Mouse (Mus musculus): ENCODE data around the gene Il1rapl1. TPM values are rescaled to one million over a fixed set of nuclear protein-coding genes. Genes with fewer than 3 reads are reported as not detected.

Il1rapl1 gene
- polyA plus RNA-seq, 1 experiment from 2014 or later, result 0.51 TPM

GRCm38 (mm10) chrX:88070368-88070767, 45.1 kb downstream of the Il1rapl1 start:
- Histone ChIP-seq H3K9me3 (no peaks in the 10 kb centered on the region), H3K4me2 (no peak overlapping the region), H3K4me1 (no peaks in the 10 kb centered on the region), H3K27me3 (no peaks in the 10 kb centered on the region), H3K4me3 (no peak overlapping the region), H3K36me3 (no peaks in the 10 kb centered on the region), H3K27ac (no peak overlapping the region), H3K9ac (no peak overlapping the region)
- WGBS, result 65% methylated on average over 3 of the region's 3 CpGs
- ATAC-seq (ENCODE audit: insufficient number of reproducible peaks, low FRiP score, low TSS enrichment, low read depth), result no peak

- Histone ChIP-seq H3K27ac (no peak overlapping the region), H3K4me3 (no peak overlapping the region), H3K9ac (no peak overlapping the region), H3K4me1 (no peaks in the 10 kb centered on the region), H3K27me3 (no peaks in the 10 kb centered on the region), H3K9me3 (no peaks in the 10 kb centered on the region), H3K36me3 (no peaks in the 10 kb centered on the region), H3K4me2 (no peak overlapping the region)
- WGBS, result 86% methylated on average over 1 of the region's 1 CpGs
- ATAC-seq (ENCODE audit: insufficient number of reproducible peaks, low FRiP score, low TSS enrichment, low read depth), result no peak
Measured at GRCm38 (mm10) chrX:88043556-88043955, 71.9 kb downstream of the Il1rapl1 start.

GRCm38 (mm10) chrX:88038984-88039383, 76.5 kb downstream of the Il1rapl1 start:
- Histone ChIP-seq H3K4me3 (no peak overlapping the region), H3K4me1 (no peaks in the 10 kb centered on the region), H3K27ac (no peak overlapping the region), H3K27me3 (no peaks in the 10 kb centered on the region), H3K9ac (no peak overlapping the region), H3K4me2 (no peak overlapping the region), H3K9me3 (no peaks in the 10 kb centered on the region), H3K36me3 (no peaks in the 10 kb centered on the region)
- ATAC-seq (ENCODE audit: insufficient number of reproducible peaks, low FRiP score, low TSS enrichment, low read depth), result no peak
- WGBS, result 24% methylated on average over 1 of the region's 1 CpGs

- WGBS, result 80% methylated on average over 1 of the region's 1 CpGs
- Histone ChIP-seq H3K27me3 (no peaks in the 10 kb centered on the region), H3K9ac (no peak overlapping the region), H3K27ac (no peak overlapping the region), H3K4me1 (no peaks in the 10 kb centered on the region), H3K9me3 (no peaks in the 10 kb centered on the region), H3K36me3 (no peaks in the 10 kb centered on the region), H3K4me2 (no peak overlapping the region), H3K4me3 (no peak overlapping the region)
- ATAC-seq (ENCODE audit: insufficient number of reproducible peaks, low FRiP score, low TSS enrichment, low read depth), result no peak
Measured at GRCm38 (mm10) chrX:87897172-87897571, 218.3 kb downstream of the Il1rapl1 start.

- no peak overlapping the region for H3K4me2 ChIP-seq
- no peaks in the 10 kb centered on the region for H3K4me1 ChIP-seq
- H3K27ac ChIP-seq, result no peak overlapping the region
- no peaks in the 10 kb centered on the region for H3K27me3 ChIP-seq
- ATAC-seq (ENCODE audit: insufficient number of reproducible peaks, low FRiP score, low TSS enrichment, low read depth), result no peak
- no peak overlapping the region for H3K9ac ChIP-seq
- no peaks in the 10 kb centered on the region for H3K9me3 ChIP-seq
- no peaks in the 10 kb centered on the region for H3K36me3 ChIP-seq
- H3K4me3 ChIP-seq, result no peak overlapping the region
Measured at GRCm38 (mm10) chrX:87891916-87892315, 223.5 kb downstream of the Il1rapl1 start.

GRCm38 (mm10) chrX:87854107-87854506, 261.3 kb downstream of the Il1rapl1 start:
- H3K4me1 ChIP-seq, result no peaks in the 10 kb centered on the region
- H3K4me2 ChIP-seq, result no peak overlapping the region
- H3K27ac ChIP-seq, result no peak overlapping the region
- H3K9me3 ChIP-seq, result no peaks in the 10 kb centered on the region
- H3K4me3 ChIP-seq, result no peak overlapping the region
- no peaks in the 10 kb centered on the region for H3K27me3 ChIP-seq
- H3K36me3 ChIP-seq, result no peaks in the 10 kb centered on the region
- no peak overlapping the region for H3K9ac ChIP-seq
- no peak for ATAC-seq (ENCODE audit: insufficient number of reproducible peaks, low FRiP score, low TSS enrichment, low read depth)
- WGBS, result 71% methylated on average over 2 of the region's 2 CpGs

GRCm38 (mm10) chrX:87813884-87814283, 301.6 kb downstream of the Il1rapl1 start:
- Histone ChIP-seq H3K36me3 (no peaks in the 10 kb centered on the region), H3K27me3 (no peaks in the 10 kb centered on the region), H3K9me3 (no peaks in the 10 kb centered on the region), H3K27ac (no peak overlapping the region), H3K4me1 (no peaks in the 10 kb centered on the region), H3K4me3 (no peak overlapping the region), H3K4me2 (no peak overlapping the region), H3K9ac (no peak overlapping the region)
- ATAC-seq (ENCODE audit: insufficient number of reproducible peaks, low FRiP score, low TSS enrichment, low read depth), result no peak

- H3K4me1 ChIP-seq, result no peaks in the 10 kb centered on the region
- no peak overlapping the region for H3K27ac ChIP-seq
- no peaks in the 10 kb centered on the region for H3K27me3 ChIP-seq
- WGBS, result 40% methylated on average over 1 of the region's 1 CpGs
- H3K36me3 ChIP-seq, result no peaks in the 10 kb centered on the region
- ATAC-seq (ENCODE audit: insufficient number of reproducible peaks, low FRiP score, low TSS enrichment, low read depth), result no peak
- no peak overlapping the region for H3K9ac ChIP-seq
- H3K4me2 ChIP-seq, result no peak overlapping the region
- no peaks in the 10 kb centered on the region for H3K9me3 ChIP-seq
- H3K4me3 ChIP-seq, result no peak overlapping the region
Measured at GRCm38 (mm10) chrX:87807717-87808116, 307.7 kb downstream of the Il1rapl1 start.

GRCm38 (mm10) chrX:87793011-87793410, 322.4 kb downstream of the Il1rapl1 start:
- ATAC-seq (ENCODE audit: insufficient number of reproducible peaks, low FRiP score, low TSS enrichment, low read depth), result no peak
- Histone ChIP-seq H3K27ac (no peak overlapping the region), H3K9me3 (no peaks in the 10 kb centered on the region), H3K4me3 (no peak overlapping the region), H3K4me2 (no peak overlapping the region), H3K27me3 (no peaks in the 10 kb centered on the region), H3K9ac (no peak overlapping the region), H3K36me3 (no peaks in the 10 kb centered on the region), H3K4me1 (no peaks in the 10 kb centered on the region)

GRCm38 (mm10) chrX:87710589-87710988, 404.9 kb downstream of the Il1rapl1 start:
- Histone ChIP-seq H3K4me3 (no peak overlapping the region), H3K27ac (no peak overlapping the region), H3K9me3 (no peaks in the 10 kb centered on the region), H3K9ac (no peak overlapping the region), H3K36me3 (no peaks in the 10 kb centered on the region), H3K4me1 (no peaks in the 10 kb centered on the region), H3K4me2 (no peak overlapping the region), H3K27me3 (no peaks in the 10 kb centered on the region)
- WGBS, result 62% methylated on average over 2 of the region's 2 CpGs
- no peak for ATAC-seq (ENCODE audit: insufficient number of reproducible peaks, low FRiP score, low TSS enrichment, low read depth)

- Histone ChIP-seq H3K9ac (no peak overlapping the region), H3K36me3 (no peaks in the 10 kb centered on the region), H3K27me3 (no peaks in the 10 kb centered on the region), H3K4me3 (no peak overlapping the region), H3K4me1 (no peaks in the 10 kb centered on the region), H3K4me2 (no peak overlapping the region), H3K27ac (no peak overlapping the region), H3K9me3 (no peaks in the 10 kb centered on the region)
- 83% methylated on average over 1 of the region's 1 CpGs for WGBS
- no peak for ATAC-seq (ENCODE audit: insufficient number of reproducible peaks, low FRiP score, low TSS enrichment, low read depth)
Measured at GRCm38 (mm10) chrX:87663856-87664255, 451.6 kb downstream of the Il1rapl1 start.

- H3K27me3 ChIP-seq, result no peaks in the 10 kb centered on the region
Measured at GRCm38 (mm10) chrX:87655644-87656043, 459.8 kb downstream of the Il1rapl1 start.

GRCm38 (mm10) chrX:87600914-87601313, 514.5 kb downstream of the Il1rapl1 start:
- H3K27ac ChIP-seq, result no peak overlapping the region
- no peaks in the 10 kb centered on the region for H3K9me3 ChIP-seq
- H3K9ac ChIP-seq, result no peak overlapping the region
- no peak overlapping the region for H3K4me3 ChIP-seq
- no peaks in the 10 kb centered on the region for H3K4me1 ChIP-seq
- H3K4me2 ChIP-seq, result no peak overlapping the region
- H3K36me3 ChIP-seq, result no peaks in the 10 kb centered on the region
- ATAC-seq (ENCODE audit: insufficient number of reproducible peaks, low FRiP score, low TSS enrichment, low read depth), result no peak
- H3K27me3 ChIP-seq, result no peaks in the 10 kb centered on the region

More at GRCm38 (mm10) chrX:87655644-87656043, 459.8 kb downstream of the Il1rapl1 start:
- Histone ChIP-seq H3K9me3 (no peaks in the 10 kb centered on the region), H3K4me1 (no peaks in the 10 kb centered on the region), H3K27ac (no peak overlapping the region), H3K4me2 (no peak overlapping the region), H3K9ac (no peak overlapping the region), H3K36me3 (no peaks in the 10 kb centered on the region), H3K4me3 (no peak overlapping the region)
- 29% methylated on average over 2 of the region's 2 CpGs for WGBS
- ATAC-seq (ENCODE audit: insufficient number of reproducible peaks, low FRiP score, low TSS enrichment, low read depth), result no peak
